Mouse (Mus musculus): ENCODE data around the gene Spns2. TPM values are rescaled to one million over a fixed set of nuclear protein-coding genes. Genes with fewer than 3 reads are reported as not detected.
"Not testable (repeated sequence)": the region's sequence is repeated elsewhere in the genome, so short reads cannot be mapped to it uniquely, and the experiment has no call there.

Spns2 gene
- polyA plus RNA-seq, 1 experiment from 2014 or later: 9.5 TPM

DNA sequence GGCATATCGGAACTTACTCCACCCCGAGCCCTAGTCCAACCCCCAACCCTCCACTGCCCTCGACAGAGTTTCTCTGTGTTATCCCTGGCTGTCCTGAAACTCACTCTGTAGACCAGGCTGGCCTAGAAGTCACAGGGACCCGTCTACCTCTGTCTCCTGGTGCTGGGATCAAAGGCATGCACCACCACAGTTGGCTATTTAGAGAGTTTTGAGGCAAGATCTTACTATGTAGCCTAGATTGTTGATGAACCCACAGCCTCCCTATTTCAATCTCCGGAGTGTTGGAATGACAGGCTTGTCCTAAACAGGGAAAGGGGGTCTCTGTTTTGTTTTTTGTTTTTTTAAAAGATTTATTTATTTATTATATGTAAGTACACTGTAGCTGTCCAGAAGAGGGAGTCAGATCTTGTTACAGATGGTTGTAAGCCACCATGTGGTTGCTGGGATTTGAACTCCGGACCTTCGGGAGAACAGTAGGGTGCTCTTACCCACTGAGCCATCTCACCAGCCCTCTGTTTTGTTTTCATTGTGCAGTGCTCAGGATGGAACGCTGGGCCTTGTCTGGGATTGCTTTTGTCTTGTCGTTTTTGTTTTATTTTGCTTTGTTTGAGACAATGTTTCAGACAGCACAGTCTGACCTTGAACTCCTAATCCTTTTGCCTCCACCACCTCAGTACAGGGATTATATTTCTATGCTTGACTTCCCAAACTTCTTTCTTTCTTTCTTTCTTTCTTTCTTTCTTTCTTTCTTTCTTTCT lies 59.2 kb downstream of the Spns2 start:
- H3K27ac ChIP-seq (replicated peaks; ENCODE audit: low read depth, low read length); H3K9me3 ChIP-seq (ENCODE audit: control insufficient read depth, low read length); H3K9ac ChIP-seq (ENCODE audit: low read depth, low read length); H3K4me2 ChIP-seq (ENCODE audit: low read depth, low read length); H3K36me3 ChIP-seq (ENCODE audit: control insufficient read depth, insufficient read depth, low read length); ATAC-seq (ENCODE audit: low read depth); H3K4me1 ChIP-seq (ENCODE audit: control insufficient read depth, insufficient read depth, low read length); H3K27me3 ChIP-seq (replicated peaks; ENCODE audit: control insufficient read depth, insufficient read depth, low read length); H3K4me3 ChIP-seq (ENCODE audit: low read depth, low read length); DNase-seq (ENCODE audit: low spot score): not testable (repeated sequence)
- WGBS: 57% methylated on average over 9 of the region's 9 CpGs

GRCm38 (mm10) chr11:72429288-72429690 lies 60.4 kb downstream of the Spns2 start:
- Histone ChIP-seq H3K9me3 (ENCODE audit: control insufficient read depth, low read length) (0 out of 2 replicates have a peak, but pooled peaks cover 4% of the 10 kb centered on the region), H3K27me3 (replicated peaks; ENCODE audit: control insufficient read depth, insufficient read depth, low read length) (no peaks in the 10 kb centered on the region), H3K9ac (ENCODE audit: low read depth, low read length) (no peak overlapping the region), H3K4me3 (ENCODE audit: low read depth, low read length) (no peak overlapping the region), H3K4me1 (ENCODE audit: control insufficient read depth, insufficient read depth, low read length) (no peaks in the 10 kb centered on the region), H3K27ac (replicated peaks; ENCODE audit: low read depth, low read length) (no peak overlapping the region), H3K4me2 (ENCODE audit: low read depth, low read length) (0 out of 2 replicates have a peak overlapping the region, but pooled peaks have one; percentile 25), H3K36me3 (ENCODE audit: control insufficient read depth, insufficient read depth, low read length) (no peaks in the 10 kb centered on the region)
- ATAC-seq (ENCODE audit: low read depth) (peak; percentile 86), DNase-seq (ENCODE audit: low spot score) (peak; percentile 83)
- WGBS: 45% methylated on average over 7 of the region's 7 CpGs

- no peaks in the 10 kb centered on the region for H3K27me3 ChIP-seq (replicated peaks; ENCODE audit: control insufficient read depth, insufficient read depth, low read length)
- no peaks in the 10 kb centered on the region for H3K4me1 ChIP-seq (ENCODE audit: control insufficient read depth, insufficient read depth, low read length)
- ATAC-seq (ENCODE audit: low read depth) (peak; percentile 69; the same call in 1 of the 2 replicates), DNase-seq (ENCODE audit: low spot score) (peak; percentile 85)
- H3K4me2 ChIP-seq (ENCODE audit: low read depth, low read length): no peak overlapping the region
- 3% methylated on average over 5 of the region's 5 CpGs for WGBS
- H3K4me3 ChIP-seq (ENCODE audit: low read depth, low read length): no peak overlapping the region
- H3K27ac ChIP-seq (replicated peaks; ENCODE audit: low read depth, low read length): no peak overlapping the region
- H3K9me3 ChIP-seq (ENCODE audit: control insufficient read depth, low read length): 0 out of 2 replicates have a peak, but pooled peaks cover 4% of the 10 kb centered on the region
- H3K9ac ChIP-seq (ENCODE audit: low read depth, low read length): no peak overlapping the region
- H3K36me3 ChIP-seq (ENCODE audit: control insufficient read depth, insufficient read depth, low read length): no peaks in the 10 kb centered on the region
Observed at GRCm38 (mm10) chr11:72428694-72429093, 61.0 kb downstream of the Spns2 start.

DNA sequence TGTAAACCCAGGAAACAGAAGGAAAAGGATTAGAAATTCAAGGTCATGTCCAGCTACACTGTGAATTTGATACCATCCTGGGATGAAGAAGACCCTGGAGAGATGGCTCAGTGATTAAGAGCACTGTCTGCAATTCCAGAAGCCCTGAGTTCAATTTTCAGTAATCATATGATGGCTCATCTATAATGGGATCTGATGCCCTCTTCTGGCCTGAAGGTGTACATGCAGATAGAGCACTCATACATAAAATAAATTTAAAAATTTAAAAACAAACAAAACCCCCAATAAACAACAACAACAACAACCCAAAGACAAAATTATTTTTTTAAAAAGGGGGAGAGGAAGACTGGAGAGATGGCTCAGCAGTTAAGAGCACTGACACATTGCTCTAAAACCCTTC lies 62.8 kb downstream of the Spns2 start:
- Histone ChIP-seq H3K9ac (ENCODE audit: low read depth, low read length) (no peak overlapping the region), H3K4me1 (ENCODE audit: control insufficient read depth, insufficient read depth, low read length) (no peaks in the 10 kb centered on the region), H3K9me3 (ENCODE audit: control insufficient read depth, low read length) (0 out of 2 replicates have a peak, but pooled peaks cover 4% of the 10 kb centered on the region), H3K4me3 (ENCODE audit: low read depth, low read length) (no peak overlapping the region), H3K27me3 (replicated peaks; ENCODE audit: control insufficient read depth, insufficient read depth, low read length) (no peaks in the 10 kb centered on the region), H3K36me3 (ENCODE audit: control insufficient read depth, insufficient read depth, low read length) (no peaks in the 10 kb centered on the region), H3K27ac (replicated peaks; ENCODE audit: low read depth, low read length) (no peak overlapping the region), H3K4me2 (ENCODE audit: low read depth, low read length) (no peak overlapping the region)
- no peak for DNase-seq (ENCODE audit: low spot score)
- no peak for ATAC-seq (ENCODE audit: low read depth)

GRCm38 (mm10) chr11:72425201-72425600 lies 64.5 kb downstream of the Spns2 start:
- ATAC-seq (ENCODE audit: low read depth): no peak
- Histone ChIP-seq H3K36me3 (ENCODE audit: control insufficient read depth, insufficient read depth, low read length) (no peaks in the 10 kb centered on the region), H3K4me3 (ENCODE audit: low read depth, low read length) (no peak overlapping the region)

DNA sequence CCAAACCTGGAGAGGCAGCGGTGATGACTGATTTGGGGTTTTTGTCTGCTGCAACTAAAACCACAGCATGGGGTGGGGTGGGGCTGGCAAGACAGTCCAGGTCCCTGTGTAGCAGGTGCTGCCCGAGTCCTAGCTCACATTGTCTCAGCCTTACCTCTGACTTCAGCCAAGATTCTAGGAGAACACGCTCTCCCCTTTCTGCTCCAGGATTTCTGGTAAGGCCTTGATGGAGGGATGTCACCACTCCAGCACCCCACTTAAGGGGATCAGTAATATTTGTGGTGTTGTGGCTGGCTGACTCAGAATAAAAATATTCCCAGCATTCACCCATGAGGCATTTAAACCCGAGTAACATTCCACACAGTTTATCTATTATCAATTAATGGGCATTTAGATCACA lies 66.0 kb downstream of the Spns2 start:
- Histone ChIP-seq H3K27me3 (replicated peaks; ENCODE audit: control insufficient read depth, insufficient read depth, low read length) (no peaks in the 10 kb centered on the region), H3K4me1 (ENCODE audit: control insufficient read depth, insufficient read depth, low read length) (no peaks in the 10 kb centered on the region), H3K9me3 (ENCODE audit: control insufficient read depth, low read length) (0 out of 2 replicates have a peak, but pooled peaks cover 4% of the 10 kb centered on the region), H3K27ac (replicated peaks; ENCODE audit: low read depth, low read length) (no peak overlapping the region), H3K4me3 (ENCODE audit: low read depth, low read length) (no peak overlapping the region), H3K36me3 (ENCODE audit: control insufficient read depth, insufficient read depth, low read length) (no peaks in the 10 kb centered on the region), H3K9ac (ENCODE audit: low read depth, low read length) (no peak overlapping the region), H3K4me2 (ENCODE audit: low read depth, low read length) (no peak overlapping the region)
- WGBS: 83% methylated on average over 4 of the region's 4 CpGs
- DNase-seq (ENCODE audit: low spot score): no peak
- no peak for ATAC-seq (ENCODE audit: low read depth)

More at GRCm38 (mm10) chr11:72425201-72425600, 64.5 kb downstream of the Spns2 start:
- Histone ChIP-seq H3K9ac (ENCODE audit: low read depth, low read length) (no peak overlapping the region), H3K27ac (replicated peaks; ENCODE audit: low read depth, low read length) (no peak overlapping the region), H3K9me3 (ENCODE audit: control insufficient read depth, low read length) (0 out of 2 replicates have a peak, but pooled peaks cover 4% of the 10 kb centered on the region), H3K4me2 (ENCODE audit: low read depth, low read length) (no peak overlapping the region), H3K4me1 (ENCODE audit: control insufficient read depth, insufficient read depth, low read length) (no peaks in the 10 kb centered on the region), H3K27me3 (replicated peaks; ENCODE audit: control insufficient read depth, insufficient read depth, low read length) (no peaks in the 10 kb centered on the region)
- DNase-seq (ENCODE audit: low spot score): no peak

DNA sequence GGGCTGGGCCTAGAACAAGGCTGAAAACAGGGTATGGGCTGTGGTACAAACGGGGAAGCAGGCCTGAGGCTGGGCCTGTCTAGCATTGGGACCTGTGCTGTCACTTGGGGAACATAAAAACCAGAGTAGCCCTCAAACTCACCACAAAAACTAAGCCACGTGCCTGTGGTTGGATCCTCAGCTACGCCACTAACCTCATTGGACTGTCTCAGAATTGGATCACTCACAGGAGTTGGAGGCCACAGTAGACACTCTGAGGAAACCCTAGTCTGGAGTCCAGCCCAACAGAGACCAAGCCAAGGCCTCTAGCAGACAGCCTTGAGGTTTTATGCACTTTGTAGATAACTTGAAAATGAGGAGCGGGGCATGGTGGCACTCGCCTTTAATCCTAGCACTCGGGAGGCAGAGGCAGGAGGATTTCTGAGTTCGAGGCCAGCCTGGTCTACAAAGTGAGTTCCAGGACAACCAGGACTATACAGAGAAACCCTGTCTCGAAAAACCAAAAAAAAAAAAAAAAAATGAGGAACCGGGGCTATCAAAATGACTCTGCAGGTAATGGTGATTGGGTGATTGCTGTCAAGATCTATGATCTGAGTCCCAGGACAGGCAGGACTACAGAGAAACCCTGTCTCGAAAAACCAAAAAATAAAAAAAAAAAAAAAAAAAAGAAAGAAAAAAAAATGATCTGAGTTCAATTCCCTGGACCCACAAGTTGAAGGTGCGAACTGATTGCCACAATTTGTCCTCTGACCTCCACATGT lies 68.0 kb downstream of the Spns2 start:
- Histone ChIP-seq H3K4me2 (ENCODE audit: low read depth, low read length) (no peak overlapping the region), H3K27me3 (replicated peaks; ENCODE audit: control insufficient read depth, insufficient read depth, low read length) (no peaks in the 10 kb centered on the region), H3K36me3 (ENCODE audit: control insufficient read depth, insufficient read depth, low read length) (no peaks in the 10 kb centered on the region), H3K9me3 (ENCODE audit: control insufficient read depth, low read length) (no peaks in the 10 kb centered on the region), H3K9ac (ENCODE audit: low read depth, low read length) (no peak overlapping the region), H3K27ac (replicated peaks; ENCODE audit: low read depth, low read length) (no peak overlapping the region), H3K4me3 (ENCODE audit: low read depth, low read length) (no peak overlapping the region), H3K4me1 (ENCODE audit: control insufficient read depth, insufficient read depth, low read length) (no peaks in the 10 kb centered on the region)
- ATAC-seq (ENCODE audit: low read depth) (no peak), DNase-seq (ENCODE audit: low spot score) (no peak)
- WGBS: 86% methylated on average over 11 of the region's 11 CpGs

GRCm38 (mm10) chr11:72420460-72421122 lies 69.1 kb downstream of the Spns2 start:
- no peak for ATAC-seq (ENCODE audit: low read depth)
- Histone ChIP-seq H3K27me3 (replicated peaks; ENCODE audit: control insufficient read depth, insufficient read depth, low read length) (no peaks in the 10 kb centered on the region), H3K9me3 (ENCODE audit: control insufficient read depth, low read length) (no peaks in the 10 kb centered on the region), H3K4me3 (ENCODE audit: low read depth, low read length) (no peak overlapping the region), H3K4me2 (ENCODE audit: low read depth, low read length) (no peak overlapping the region), H3K27ac (replicated peaks; ENCODE audit: low read depth, low read length) (no peak overlapping the region), H3K36me3 (ENCODE audit: control insufficient read depth, insufficient read depth, low read length) (no peaks in the 10 kb centered on the region), H3K4me1 (ENCODE audit: control insufficient read depth, insufficient read depth, low read length) (no peaks in the 10 kb centered on the region), H3K9ac (ENCODE audit: low read depth, low read length) (no peak overlapping the region)
- no peak for DNase-seq (ENCODE audit: low spot score)
- 83% methylated on average over 6 of the region's 6 CpGs for WGBS
